Mouse (Mus musculus) heart, adult 9 months (tissue): Measurements from ENCODE around the gene Vps72.

Experiments used
- DNase-seq, 2 experiments: peaks; one replicate each; pipeline ENCODE4 v3.0.0; 2022; ENCODE audit warnings: low spot score in 2 of 2

The Vps72 gene

GRCm38 (mm10) chr3:95164840-95165239 is 54.0 kb downstream of the Vps72 start:
- no peak for DNase-seq

DNA sequence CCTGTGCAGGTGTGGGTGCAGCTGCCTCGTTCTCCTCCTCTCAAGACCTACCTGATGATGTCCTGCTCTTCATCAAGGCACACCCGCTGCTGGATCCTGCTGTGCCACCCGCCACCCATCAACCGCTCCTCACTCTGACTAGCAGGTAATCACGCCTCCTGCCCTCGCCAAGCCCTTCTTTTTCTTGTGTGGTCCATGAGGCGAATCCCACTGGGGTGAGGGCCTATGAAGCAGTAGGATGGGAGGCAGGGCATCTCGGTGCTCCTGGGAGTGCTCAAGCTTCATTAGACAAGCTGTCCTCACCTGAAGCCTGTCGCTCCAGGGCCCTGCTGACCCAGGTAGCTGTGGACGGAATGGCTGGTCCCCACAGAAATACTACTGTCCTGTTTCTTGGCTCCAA is 59.2 kb downstream of the Vps72 start:
- no peak for DNase-seq

GRCm38 (mm10) chr3:95171105-95171504 is 60.3 kb downstream of the Vps72 start:
- DNase-seq, result no peak
